Mouse (Mus musculus): ENCODE measurements at regions not wholly inside any gene's neighbourhood (a gene's known extent, or its start where the extent isn't known, plus 50 kb on each side); places are given as distances from the start of the nearest gene placed in this dataset.

GRCm38 (mm10) chr13:119351346-119351745, 77.1 kb upstream of the Paip1 start:
- TF ChIP-seq CTCF (IDR thresholded peaks at IDR 0.05; ENCODE audit: low read depth), result no peak
- no peak for TF ChIP-seq EP300 (IDR thresholded peaks at IDR 0.05; ENCODE audit: low read depth)

Data from heart, postnatal 0 days (tissue).